Mouse (Mus musculus) liver, embryonic 13.5 days (tissue): ENCODE data around the gene Mxd3. TPM values are rescaled to one million over a fixed set of nuclear protein-coding genes. Genes with fewer than 3 reads are reported as not detected.
A peak's percentile ranks its signal among the peaks of the same experiment; 100 is the strongest.

Source experiments
- ATAC-seq: fragments of 200-750 bp; cut with Nextera tagmentation; 2 replicates; pipeline ENCODE4 v1.8.0; 2017; ENCODE audit warnings: low read depth, mild to moderate bottlenecking, moderate number of reproducible peaks, moderate library complexity
- DNase-seq: peaks from one replicate; pipeline ENCODE4 v3.0.0; 2022
- H3K27ac ChIP-seq: fragments of 300-500 bp; sonication (generic); 2 replicates; pipeline ENCODE4 v1.5.1; 2015; ENCODE audit warnings: moderate library complexity, mild to moderate bottlenecking, inconsistent platforms
- H3K27me3 ChIP-seq: fragments of 300-500 bp; sonication (generic); 2 replicates; pipeline ENCODE4 v1.6.1; 2015; ENCODE audit warnings: mild to moderate bottlenecking, inconsistent platforms
- H3K36me3 ChIP-seq: fragments of 300-500 bp; sonication (generic); 2 replicates; pipeline ENCODE4 v1.6.1; 2015; ENCODE audit warnings: mild to moderate bottlenecking, inconsistent platforms
- H3K4me1 ChIP-seq: fragments of 300-500 bp; sonication (generic); replicated peaks from 2 replicates; pipeline ENCODE4 v1.6.1; 2015; ENCODE audit warnings: inconsistent platforms
- H3K4me2 ChIP-seq: fragments of 300-500 bp; sonication (generic); 2 replicates; pipeline ENCODE4 v1.6.1; 2015; ENCODE audit warnings: inconsistent platforms, mild to moderate bottlenecking, moderate library complexity
- H3K4me3 ChIP-seq: fragments of 300-500 bp; sonication (generic); replicated peaks from 2 replicates; pipeline ENCODE4 v1.5.1; 2015; ENCODE audit warnings: mild to moderate bottlenecking, inconsistent platforms
- H3K9ac ChIP-seq: fragments of 300-500 bp; sonication (generic); 2 replicates; pipeline ENCODE4 v1.6.1; 2015; ENCODE audit warnings: mild to moderate bottlenecking, inconsistent platforms
- H3K9me3 ChIP-seq: fragments of 300-500 bp; sonication (generic); replicated peaks from 2 replicates; pipeline ENCODE4 v1.6.1; 2016; ENCODE audit warnings: inconsistent platforms
- WGBS: fragments of 180-500 bp; shearing (Covaris S2); methylation state at CpG from one replicate; pipeline ENCODE4 v1.1.7; 2015; ENCODE audit not compliant: insufficient replicate concordance; 5-methylcytosine and 5-hydroxymethylcytosine counted together
- polyA plus RNA-seq: library from polyadenylated mRNA; unstranded; fragments of >200 nt; fragmentation: Nextera tagmentation; extraction: Ambion mirVana; gene quantifications from 2 replicates; pipeline ENCODE4 v1.2.1, GENCODE M21; 2015

Gene Mxd3
- polyA plus RNA-seq, 1 experiment from 2014 or later: 23.0 TPM

GRCm38 (mm10) chr13:55329109-55329682, 427 bp downstream of the Mxd3 start:
- H3K27ac ChIP-seq: peak overlapping the region; percentile 95
- peak; percentile 56 for DNase-seq
- no peaks in the 10 kb centered on the region for H3K9me3 ChIP-seq
- no peaks in the 10 kb centered on the region for H3K27me3 ChIP-seq
- 1% methylated on average over 29 of the region's 29 CpGs for WGBS
- peaks cover 33% of the 10 kb centered on the region for H3K36me3 ChIP-seq
- peak overlapping the region; percentile 95 for H3K4me3 ChIP-seq
- peaks cover 60% of the 10 kb centered on the region for H3K4me1 ChIP-seq
- peak overlapping the region; percentile 93 for H3K4me2 ChIP-seq
- peak; percentile 34 for ATAC-seq
- H3K9ac ChIP-seq: peak overlapping the region; percentile 92

- H3K27ac ChIP-seq: peak overlapping the region; percentile 95
- H3K36me3 ChIP-seq: peaks cover 39% of the 10 kb centered on the region
Observed at GRCm38 (mm10) chr13:55328641-55329040, 982 bp downstream of the Mxd3 start.

GRCm38 (mm10) chr13:55328171-55328570, 1.5 kb downstream of the Mxd3 start:
- peak overlapping the region; percentile 95 for H3K27ac ChIP-seq
- peak overlapping the region; percentile 92 for H3K9ac ChIP-seq
- 77% methylated on average over 6 of the region's 6 CpGs for WGBS
- H3K27me3 ChIP-seq: no peaks in the 10 kb centered on the region
- ATAC-seq: no peak
- DNase-seq: no peak
- peak overlapping the region; percentile 95 for H3K4me3 ChIP-seq
- peaks cover 70% of the 10 kb centered on the region for H3K4me1 ChIP-seq
- no peaks in the 10 kb centered on the region for H3K9me3 ChIP-seq
- H3K36me3 ChIP-seq: peaks cover 43% of the 10 kb centered on the region
- peak overlapping the region; percentile 93 for H3K4me2 ChIP-seq

More at GRCm38 (mm10) chr13:55328641-55329040, 982 bp downstream of the Mxd3 start:
- Histone ChIP-seq H3K4me1 (peaks cover 66% of the 10 kb centered on the region), H3K4me2 (peak overlapping the region; percentile 93), H3K9ac (peak overlapping the region; percentile 92), H3K4me3 (peak overlapping the region; percentile 95), H3K27me3 (no peaks in the 10 kb centered on the region), H3K9me3 (no peaks in the 10 kb centered on the region)
- ATAC-seq (no peak), DNase-seq (no peak)
- 84% methylated on average over 4 of the region's 4 CpGs for WGBS

- no peaks in the 10 kb centered on the region for H3K9me3 ChIP-seq
- H3K27me3 ChIP-seq: no peaks in the 10 kb centered on the region
- DNase-seq (peak; percentile 76), ATAC-seq (no peak)
- peaks cover 48% of the 10 kb centered on the region for H3K36me3 ChIP-seq
- H3K27ac ChIP-seq: peak overlapping the region; percentile 95
- peak overlapping the region; percentile 95 for H3K4me3 ChIP-seq
- peak overlapping the region; percentile 92 for H3K9ac ChIP-seq
- peak overlapping the region; percentile 93 for H3K4me2 ChIP-seq
- H3K4me1 ChIP-seq: peaks cover 76% of the 10 kb centered on the region
- 36% methylated on average over 3 of the region's 8 CpGs for WGBS
Observed at GRCm38 (mm10) chr13:55327633-55328032, 2.0 kb downstream of the Mxd3 start.

DNA sequence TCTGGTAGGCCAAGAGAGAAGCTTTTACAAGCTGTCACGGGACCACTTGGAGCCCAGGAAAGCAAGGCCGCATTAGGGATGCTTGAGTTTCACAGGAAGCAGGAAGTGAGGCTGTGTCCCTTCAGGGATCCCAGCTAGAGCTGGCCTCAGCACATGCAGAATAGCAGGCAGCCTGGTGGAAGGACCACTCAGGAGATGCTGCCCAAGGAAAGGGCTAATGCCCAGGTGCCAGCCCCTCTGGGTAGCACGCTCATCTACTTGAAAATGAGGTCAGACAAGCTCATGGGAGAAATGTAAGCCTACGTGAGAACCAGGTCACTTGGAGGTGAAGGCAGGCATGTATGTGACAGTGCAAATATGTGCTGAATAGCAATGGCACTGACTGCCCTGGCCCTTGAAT, 2.5 kb downstream of the Mxd3 start:
- no peaks in the 10 kb centered on the region for H3K9me3 ChIP-seq
- DNase-seq (no peak), ATAC-seq (no peak)
- H3K36me3 ChIP-seq: peaks cover 48% of the 10 kb centered on the region
- 59% methylated on average over 4 of the region's 4 CpGs for WGBS
- no peaks in the 10 kb centered on the region for H3K27me3 ChIP-seq
- H3K4me1 ChIP-seq: peaks cover 80% of the 10 kb centered on the region
- H3K27ac ChIP-seq: no peak overlapping the region
- H3K4me2 ChIP-seq: peak overlapping the region; percentile 93
- peak overlapping the region; percentile 92 for H3K9ac ChIP-seq
- peak overlapping the region; percentile 95 for H3K4me3 ChIP-seq

GRCm38 (mm10) chr13:55325596-55325995, 4.0 kb downstream of the Mxd3 start:
- no peak overlapping the region for H3K4me3 ChIP-seq
- no peaks in the 10 kb centered on the region for H3K9me3 ChIP-seq
- peaks cover 48% of the 10 kb centered on the region for H3K36me3 ChIP-seq
- H3K27me3 ChIP-seq: no peaks in the 10 kb centered on the region
- DNase-seq: no peak
- H3K4me1 ChIP-seq: peaks cover 82% of the 10 kb centered on the region
- WGBS: 77% methylated on average over 11 of the region's 11 CpGs
- H3K4me2 ChIP-seq: no peak overlapping the region
- no peak overlapping the region for H3K27ac ChIP-seq
- ATAC-seq: no peak
- H3K9ac ChIP-seq: peak overlapping the region; percentile 9; the same call in 1 of the 2 replicates

GRCm38 (mm10) chr13:55322130-55322825, 7.3 kb downstream of the Mxd3 start:
- Histone ChIP-seq H3K36me3 (peaks cover 72% of the 10 kb centered on the region), H3K4me1 (peaks cover 65% of the 10 kb centered on the region), H3K4me2 (peak overlapping the region; percentile 99), H3K9ac (peak overlapping the region; percentile 96), H3K9me3 (no peaks in the 10 kb centered on the region), H3K27me3 (no peaks in the 10 kb centered on the region), H3K27ac (peak overlapping the region; percentile 87), H3K4me3 (peak overlapping the region; percentile 92)
- WGBS: under 1% methylated on average over 31 of the region's 31 CpGs
- ATAC-seq (peak; percentile 31), DNase-seq (peak; percentile 36)

DNA sequence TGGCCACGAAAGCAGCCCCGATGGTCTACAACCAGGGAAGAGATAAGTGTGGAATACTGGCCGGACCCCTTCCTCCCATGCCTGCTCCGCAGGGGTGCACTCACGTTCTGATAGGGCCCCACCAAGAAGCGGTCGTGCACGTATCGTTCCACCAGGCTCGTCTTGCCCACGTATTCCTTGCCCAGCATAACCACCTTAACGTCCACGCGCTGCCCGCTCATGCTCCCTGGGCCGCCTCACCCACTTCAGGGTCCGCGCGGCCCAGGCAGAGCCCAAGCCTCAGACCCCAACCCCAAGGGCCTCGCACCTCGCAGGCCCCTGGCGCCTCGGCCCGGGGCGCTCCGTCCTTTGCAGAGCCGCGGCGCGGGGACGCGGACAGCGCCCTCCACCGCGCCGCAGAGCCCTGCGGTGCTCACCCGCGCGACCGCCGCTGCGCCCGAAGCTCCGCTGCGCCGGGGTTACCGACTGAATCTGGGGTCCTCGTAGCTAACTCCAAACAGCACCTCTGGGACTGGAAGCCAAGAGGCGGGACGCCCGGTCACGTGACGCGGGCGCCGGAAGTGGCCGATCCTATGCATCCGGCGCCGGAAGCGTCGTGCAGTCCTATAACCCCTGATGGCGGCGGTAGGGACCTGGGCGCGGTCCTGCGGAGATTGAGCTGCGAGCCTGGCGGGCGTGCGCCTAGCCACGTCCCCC, 8.0 kb downstream of the Mxd3 start, which contains the start of gene Rab24:
Gene Rab24, minus strand, starts transcription at position 513 of the 696 bp plus-strand sequence.
- H3K4me2 ChIP-seq: peak within 1 kb of the TSS; percentile 99
- H3K36me3 ChIP-seq: peaks cover 70% of the 10 kb centered on the region
- peaks cover 58% of the 10 kb centered on the region for H3K4me1 ChIP-seq

GRCm38 (mm10) chr13:55319931-55320533, 9.6 kb downstream of the Mxd3 start, which contains the start of gene Prelid1:
Gene Prelid1, plus strand, starts transcription at chr13:55320500.
- peaks cover 47% of the 10 kb centered on the region for H3K4me1 ChIP-seq
- ATAC-seq (no peak), DNase-seq (no peak)
- peaks cover 68% of the 10 kb centered on the region for H3K36me3 ChIP-seq
- H3K27ac ChIP-seq: peak within 1 kb of the TSS; percentile 86; the same call in 1 of the 2 replicates
- H3K4me2 ChIP-seq: peak within 1 kb of the TSS; percentile 99
- no peaks in the 10 kb centered on the region for H3K27me3 ChIP-seq
- H3K9me3 ChIP-seq: no peaks in the 10 kb centered on the region
- WGBS: 82% methylated on average over 4 of the region's 4 CpGs
- peak within 1 kb of the TSS; percentile 92 for H3K4me3 ChIP-seq
- H3K9ac ChIP-seq: peak within 1 kb of the TSS; percentile 96

More for the DNA sequence above, 8.0 kb downstream of the Mxd3 start, which contains the start of gene Rab24:
- ATAC-seq (peak; percentile 90), DNase-seq (peak; percentile 79)
- WGBS: under 1% methylated on average over 73 of the region's 73 CpGs
- Histone ChIP-seq H3K4me3 (peak within 1 kb of the TSS; percentile 92), H3K9ac (peak within 1 kb of the TSS; percentile 96), H3K27ac (peak within 1 kb of the TSS; percentile 87), H3K9me3 (no peaks in the 10 kb centered on the region), H3K27me3 (no peaks in the 10 kb centered on the region)

- Histone ChIP-seq H3K27me3 (no peaks in the 10 kb centered on the region), H3K4me1 (peaks cover 34% of the 10 kb centered on the region), H3K9me3 (no peaks in the 10 kb centered on the region), H3K9ac (no peak overlapping the region), H3K4me3 (no peak overlapping the region), H3K27ac (0 out of 2 replicates have a peak overlapping the region, but pooled peaks have one; percentile 14), H3K36me3 (peaks cover 68% of the 10 kb centered on the region), H3K4me2 (no peak overlapping the region)
- ATAC-seq: no peak
- DNase-seq: no peak
- WGBS: 71% methylated on average over 3 of the region's 3 CpGs
Observed at GRCm38 (mm10) chr13:55318351-55318750, 11.3 kb downstream of the Mxd3 start.
